29 mouse cellular contexts compared by ENCODE assay signal in genomic region chr1:183374728-183375127, GRCm38 (mm10). TPM values are rescaled to one million over a fixed set of nuclear protein-coding genes. Genes with fewer than 3 reads are reported as not detected.
A peak's percentile ranks its signal among the peaks of the same experiment; 100 is the strongest.
DNase-seq lines count a peak whose midpoint lies in the region; ATAC-seq and TF ChIP-seq lines count a peak whose summit lies in the region.
"Had no signal": no experiment of that assay in that cellular context is flagged by ENCODE, and none has a peak within 500 bp of the region (broad histone marks: within the 10 kb centered on the region; RNA-seq: fewer than 3 reads in every experiment).

No protein-coding gene starts in this region.

- no peaks in the 10 kb centered on the region for H3K36me3 ChIP-seq in liver, embryonic 14.5 days (replicated peaks; ENCODE audit: control insufficient read depth, insufficient read depth, low read depth)
- no peaks in the 10 kb centered on the region for H3K36me3 ChIP-seq in liver, postnatal 0 days (replicated peaks; ENCODE audit: insufficient read depth, low read length)
- H3K36me3 ChIP-seq: embryonic facial prominence, embryonic 10.5 days; embryonic facial prominence, embryonic 15.5 days; forebrain, embryonic 12.5 days; heart, embryonic 13.5 days; hindbrain, embryonic 12.5 days; limb, embryonic 13.5 days; liver, embryonic 13.5 days; lung, embryonic 15.5 days; midbrain, embryonic 15.5 days had no signal

- H3K9ac ChIP-seq in liver, embryonic 14.5 days (replicated peaks) = no peak overlapping the region
- H3K9ac ChIP-seq in liver, postnatal 0 days (replicated peaks) = no peak overlapping the region
- H3K9ac ChIP-seq: embryonic facial prominence, embryonic 15.5 days; forebrain, embryonic 12.5 days; forebrain, postnatal 0 days; heart, embryonic 13.5 days; hindbrain, embryonic 12.5 days; limb, embryonic 13.5 days; liver, embryonic 13.5 days; lung, embryonic 15.5 days; midbrain, embryonic 15.5 days had no signal

- TF ChIP-seq CTCF in liver, embryonic 14.5 days (IDR thresholded peaks at IDR 0.05; ENCODE audit: low read depth) = peak; percentile 31; the same call in 1 of the 2 replicates
- TF ChIP-seq CTCF in liver, postnatal 0 days (IDR thresholded peaks at IDR 0.05; ENCODE audit: low read depth) = no peak

- no peak overlapping the region for H3K4me2 ChIP-seq in liver, embryonic 14.5 days (ENCODE audit: low read depth)
- H3K4me2 ChIP-seq in liver, postnatal 0 days (ENCODE audit: low read depth, low read length) = no peak overlapping the region
- H3K4me2 ChIP-seq: embryonic facial prominence, embryonic 15.5 days; forebrain, embryonic 12.5 days; heart, embryonic 13.5 days; hindbrain, embryonic 12.5 days; limb, embryonic 13.5 days; liver, embryonic 13.5 days; lung, embryonic 15.5 days; midbrain, embryonic 15.5 days had no signal

- WGBS in liver, embryonic 14.5 days (ENCODE audit: insufficient replicate concordance) = 62% methylated on average over 5 of the region's 5 CpGs
- WGBS in liver, postnatal 0 days (ENCODE audit: insufficient replicate concordance) = 78% methylated on average over 5 of the region's 5 CpGs

- H3K9me3 ChIP-seq in liver, embryonic 14.5 days (ENCODE audit: control insufficient read depth, low read length) = no peaks in the 10 kb centered on the region; the same call in 1 of the 2 replicates
- peaks cover 5% of the 10 kb centered on the region for H3K9me3 ChIP-seq in liver, postnatal 0 days (ENCODE audit: low read length)
- H3K9me3 ChIP-seq: embryonic facial prominence, embryonic 15.5 days; heart, embryonic 13.5 days; lung, embryonic 15.5 days; midbrain, embryonic 15.5 days had no signal

- no peaks in the 10 kb centered on the region for H3K27me3 ChIP-seq in liver, embryonic 14.5 days (ENCODE audit: control insufficient read depth, insufficient read depth, low read length)
- no peaks in the 10 kb centered on the region for H3K27me3 ChIP-seq in liver, postnatal 0 days (ENCODE audit: insufficient read depth, low read length)
- H3K27me3 ChIP-seq: limb, embryonic 13.5 days; lung, embryonic 15.5 days had no signal

- H3K27ac ChIP-seq in liver, embryonic 14.5 days = no peak overlapping the region
- H3K27ac ChIP-seq in liver, postnatal 0 days (ENCODE audit: low read depth) = no peak overlapping the region
- H3K27ac ChIP-seq: embryonic facial prominence, embryonic 10.5 days; embryonic facial prominence, embryonic 15.5 days; forebrain, embryonic 12.5 days; heart, embryonic 13.5 days; hindbrain, embryonic 12.5 days; limb, embryonic 13.5 days; liver, embryonic 13.5 days; lung, embryonic 15.5 days; macrophage; midbrain, embryonic 15.5 days had no signal

- ATAC-seq in CD4-positive, CD25-positive, alpha-beta regulatory T cell, adult 4 months = no peak
- ATAC-seq in liver, embryonic 14.5 days (ENCODE audit: insufficient read depth) = no peak
- no peak for ATAC-seq in liver, postnatal 0 days
- ATAC-seq: activated CD4-positive, CD25-positive, alpha-beta regulatory T cell, adult 4 months; forebrain, postnatal 0 days; midbrain, embryonic 15.5 days had no signal

- TF ChIP-seq EP300 in liver, embryonic 14.5 days (IDR thresholded peaks at IDR 0.05; ENCODE audit: low read depth) = no peak
- TF ChIP-seq EP300 in liver, postnatal 0 days (IDR thresholded peaks at IDR 0.05; ENCODE audit: low read depth) = no peak

- peak; percentile 19 for DNase-seq in CD4-positive, CD25-positive, alpha-beta regulatory T cell, adult 2 months (ENCODE audit: low read depth, low spot score)
- no peak for DNase-seq in liver, embryonic 14.5 days (ENCODE audit: low read depth in 3 of 3, low spot score in 3 of 3)
- DNase-seq in liver, postnatal 0 days = no peak
- peak; percentile 8 to 11 for DNase-seq in B cell, adult 2 months
- peak; percentile 16 for DNase-seq in NIH3T3 (ENCODE audit: low read depth)
- no peak for DNase-seq in frontal cortex, postnatal 25 days (ENCODE audit: low spot score in 2 of 2)
- DNase-seq in spleen, postnatal 36 days (ENCODE audit: low spot score in 2 of 2) = no peak
- DNase-seq: adrenal gland, adult 8-10 months; cerebellum, adult 8-10 months; cerebellum, postnatal 25 days; forebrain, postnatal 0 days; gastrocnemius, postnatal 10 days; heart, postnatal 10 days; kidney, adult 2 months; kidney, postnatal 4 days; liver, embryonic 13.5 days; spleen, adult 18-20 months; thymus, postnatal 25 days had no signal

- H3K4me1 ChIP-seq in liver, embryonic 14.5 days (replicated peaks; ENCODE audit: control insufficient read depth in 2 of 2, insufficient read depth in 2 of 2, low read length in 1 of 2) = peaks cover 0 to 10% of the 10 kb centered on the region in 2 experiments; a peak in 2 of 4 replicates
- peaks cover 7% of the 10 kb centered on the region for H3K4me1 ChIP-seq in liver, postnatal 0 days (ENCODE audit: insufficient read depth)
- H3K4me1 ChIP-seq: hindbrain, embryonic 12.5 days; lung, embryonic 15.5 days had no signal

- H3K4me3 ChIP-seq in liver, embryonic 14.5 days (ENCODE audit: insufficient read depth in 1 of 2, low read depth in 2 of 2, low read length in 2 of 2) = no peak overlapping the region
- H3K4me3 ChIP-seq in liver, postnatal 0 days (ENCODE audit: low read depth, low read length) = no peak overlapping the region
- H3K4me3 ChIP-seq: embryonic facial prominence, embryonic 10.5 days; embryonic facial prominence, embryonic 15.5 days; forebrain, embryonic 12.5 days; heart, embryonic 13.5 days; hindbrain, embryonic 12.5 days; limb, embryonic 13.5 days; liver, embryonic 13.5 days; lung, embryonic 15.5 days; midbrain, embryonic 15.5 days had no signal

RNA-seq across cellular contexts. Expression of gene Mia3, which starts 5.4 kb away (rescaled TPM):
- 100 to 1,000 TPM in 1 of 2 experiments, 10 to 100 TPM in 1; 94.4 to 110 TPM for polyA plus RNA-seq in CD4-positive, CD25-positive, alpha-beta regulatory T cell, adult 4 months (2017; shearing (Covaris generic))
- polyA plus RNA-seq in liver, embryonic 14.5 days (2012; rRNA removed) = 13.4 and 21.0 TPM in 2 replicates
- 19.2 and 19.7 TPM in 2 replicates for polyA plus RNA-seq in liver, embryonic 14.5 days (2014; fragmentation: Nextera tagmentation; extraction: Ambion mirVana)
- 28.2 and 30.0 TPM in 2 replicates for polyA plus RNA-seq in liver, postnatal 0 days (2015; fragmentation: Nextera tagmentation; extraction: Ambion mirVana)

RNA-seq across cellular contexts. Expression of gene Taf1a, which starts 14.1 kb away (rescaled TPM):
- polyA plus RNA-seq in CD4-positive, CD25-positive, alpha-beta regulatory T cell, adult 4 months (2017; shearing (Covaris generic)) = 10 to 100 TPM; 31.3 to 39.7 TPM
- polyA plus RNA-seq in liver, embryonic 14.5 days (2012; rRNA removed) = 3.5 and 5.5 TPM in 2 replicates
- polyA plus RNA-seq in liver, embryonic 14.5 days (2014; fragmentation: Nextera tagmentation; extraction: Ambion mirVana) = 3.5 and 3.8 TPM in 2 replicates
- 3.7 and 4.3 TPM in 2 replicates for polyA plus RNA-seq in liver, postnatal 0 days (2015; fragmentation: Nextera tagmentation; extraction: Ambion mirVana)

RNA-seq across cellular contexts. Expression of gene Hhipl2, which starts 43.3 kb away (rescaled TPM):
- polyA plus RNA-seq in CD4-positive, CD25-positive, alpha-beta regulatory T cell, adult 4 months (2017; shearing (Covaris generic)) = not detected
- polyA plus RNA-seq in liver, embryonic 14.5 days (2012; rRNA removed) = 0.03 and 0.79 TPM in 2 replicates
- not detected in 2 replicates for polyA plus RNA-seq in liver, embryonic 14.5 days (2014; fragmentation: Nextera tagmentation; extraction: Ambion mirVana)
- not detected in 2 replicates for polyA plus RNA-seq in liver, postnatal 0 days (2015; fragmentation: Nextera tagmentation; extraction: Ambion mirVana)
- polyA plus RNA-seq: activated CD4-positive, CD25-positive, alpha-beta regulatory T cell, adult 4 months; embryonic facial prominence, embryonic 15.5 days; heart, embryonic 13.5 days; liver, embryonic 13.5 days; macrophage had no signal

Comparison
In these comparisons a context has a peak if more than half of its experiments do, and no peak if none do; other contexts are left out.
1. DNase-seq: peak in CD4-positive, CD25-positive, alpha-beta regulatory T cell, adult 2 months (single experiment), B cell, adult 2 months (2 of 2) and NIH3T3 (single experiment); none in liver, embryonic 14.5 days (0 of 3), liver, postnatal 0 days (single experiment), frontal cortex, postnatal 25 days (0 of 2) and spleen, postnatal 36 days (0 of 2).